Mouse (Mus musculus) T-cell, adult 2 months (primary cell): Measurements from ENCODE around the gene Adgrv1.

ENCODE experiments used
- DNase-seq: peaks from one replicate; pipeline ENCODE4 v3.0.0; 2022; ENCODE audit warnings: low spot score

Gene Adgrv1

DNA sequence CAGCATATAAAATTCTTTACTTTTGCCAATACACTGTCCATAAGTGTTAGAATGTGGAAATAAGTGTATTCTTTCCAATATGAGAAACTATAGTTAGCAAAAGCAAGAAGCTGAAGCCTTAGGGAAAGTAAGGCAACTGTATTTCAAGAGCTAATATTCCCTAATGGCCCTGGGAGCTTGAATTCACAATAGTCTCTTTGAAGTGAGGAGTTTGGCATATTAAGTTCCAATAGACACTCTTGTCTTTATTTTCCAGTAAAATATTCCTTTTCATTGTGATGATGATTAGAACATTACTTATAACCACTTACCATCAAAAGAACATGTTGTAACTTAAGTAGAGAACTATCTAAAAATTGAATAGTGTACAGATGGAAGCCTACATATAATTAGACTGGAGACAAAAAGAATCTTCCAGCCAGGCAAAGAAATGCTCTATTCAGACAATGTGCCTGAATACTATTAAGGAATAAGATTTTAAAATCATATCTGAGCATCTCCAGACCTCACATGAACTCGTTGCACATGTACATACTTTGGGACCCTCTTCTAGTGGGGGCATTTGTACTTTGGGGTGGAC lies 225.0 kb downstream of the Adgrv1 start:
- DNase-seq: no peak

DNA sequence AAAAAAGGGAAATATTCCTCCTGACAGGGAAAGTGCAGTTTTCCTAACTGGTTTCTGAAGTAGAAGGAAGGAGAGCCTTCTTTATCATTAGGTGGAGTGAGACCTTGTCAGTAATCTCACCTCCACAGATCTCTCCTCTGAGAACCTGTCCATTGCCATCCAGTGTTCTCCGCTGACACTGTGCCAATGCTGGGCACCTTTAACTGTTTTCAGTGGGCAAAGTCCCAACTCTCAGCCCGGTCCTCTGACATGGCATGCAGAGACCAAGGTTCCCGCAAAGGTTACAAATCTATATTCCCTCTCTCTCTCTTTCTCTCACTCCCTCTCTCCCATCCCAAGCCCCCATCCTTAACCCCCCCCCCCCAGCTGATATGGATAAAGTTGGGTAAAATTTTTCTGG lies 230.1 kb downstream of the Adgrv1 start:
- DNase-seq: no peak

GRCm38 (mm10) chr13:81402191-81402590 lies 230.8 kb downstream of the Adgrv1 start:
- no peak for DNase-seq

GRCm38 (mm10) chr13:81401742-81402141 lies 231.2 kb downstream of the Adgrv1 start:
- no peak for DNase-seq

- no peak for DNase-seq
Observed at GRCm38 (mm10) chr13:81385597-81386362, 247.2 kb downstream of the Adgrv1 start.

DNA sequence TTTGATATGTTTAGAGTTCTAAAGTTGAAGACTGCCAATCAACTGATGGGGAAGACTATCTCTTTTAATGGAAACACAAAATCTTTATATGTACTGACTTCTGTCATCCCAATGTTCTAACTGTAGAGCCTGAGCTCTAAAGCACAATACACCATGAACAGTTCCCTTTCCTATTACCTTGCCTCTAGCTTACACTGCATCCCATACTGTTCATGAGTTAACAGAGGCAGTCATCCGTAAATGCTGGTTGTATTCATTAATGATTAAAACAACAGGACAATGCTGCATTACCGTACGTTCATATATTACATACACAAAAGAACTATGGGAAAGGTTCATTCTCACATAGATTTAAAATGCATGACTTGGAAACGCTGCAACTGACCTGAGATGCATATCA lies 251.1 kb downstream of the Adgrv1 start:
- no peak for DNase-seq

- no peak for DNase-seq
Observed at GRCm38 (mm10) chr13:81370801-81371456, 262.0 kb downstream of the Adgrv1 start.

DNA sequence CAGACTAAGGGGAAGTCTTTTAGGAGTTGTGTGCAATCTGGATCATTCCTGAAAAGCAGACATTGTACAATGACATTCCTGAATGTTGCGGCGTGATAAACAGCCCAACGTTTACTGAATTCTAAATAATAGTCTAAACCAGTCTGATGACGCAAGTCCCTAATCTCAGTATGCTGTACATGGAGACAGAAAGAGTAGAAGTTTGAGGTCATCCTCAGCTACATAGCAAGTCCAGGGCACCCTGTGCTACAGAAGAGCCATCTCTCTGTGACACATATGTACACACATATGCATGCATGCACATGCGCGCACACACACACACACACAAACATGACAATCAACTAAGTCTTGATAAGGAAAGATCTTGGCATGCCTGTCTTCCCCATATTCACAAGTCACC lies 262.8 kb downstream of the Adgrv1 start:
- no peak for DNase-seq

DNA sequence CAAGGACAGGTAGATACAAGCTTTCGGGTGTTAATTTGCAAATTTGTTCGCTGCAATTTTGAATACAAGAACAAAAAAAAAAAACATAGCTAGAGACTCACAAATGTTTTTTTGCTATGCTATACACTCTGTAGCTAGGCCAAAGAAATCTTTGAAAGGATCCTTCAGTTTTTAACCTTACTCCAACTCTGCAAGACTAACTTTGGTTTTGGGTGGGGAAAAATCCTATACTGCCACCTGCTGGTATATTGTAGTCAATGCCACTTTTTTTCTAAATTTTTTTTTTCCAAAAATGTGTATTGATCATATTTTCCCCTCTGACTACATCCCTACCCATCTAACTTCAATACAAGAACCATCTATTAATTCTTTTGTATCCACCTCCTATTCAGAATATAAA lies 263.4 kb downstream of the Adgrv1 start:
- peak; percentile 2 for DNase-seq

DNA sequence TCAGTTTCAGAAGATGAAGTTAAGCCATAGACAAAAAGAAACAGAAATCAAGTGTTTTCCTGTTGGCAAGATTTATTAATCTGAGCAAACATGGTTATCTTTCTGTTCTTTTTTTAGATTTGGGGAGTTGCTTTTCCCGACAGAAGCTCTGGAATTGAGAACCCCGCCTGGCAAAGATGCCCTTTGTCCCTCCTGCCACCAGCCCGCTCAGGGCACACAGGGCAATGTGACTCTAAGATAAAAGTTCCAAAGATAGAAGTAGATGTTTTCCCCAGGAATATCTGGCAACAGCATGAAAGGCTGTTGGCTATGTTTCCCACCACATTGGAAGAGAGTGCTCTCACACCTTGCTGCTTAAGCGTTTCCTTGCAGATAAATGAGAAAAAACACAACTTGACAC lies 264.0 kb downstream of the Adgrv1 start:
- no peak for DNase-seq

- DNase-seq: no peak
Observed at GRCm38 (mm10) chr13:81367681-81368376, 265.1 kb downstream of the Adgrv1 start.

- no peak for DNase-seq
Observed at GRCm38 (mm10) chr13:81360338-81360737, 272.6 kb downstream of the Adgrv1 start.

- no peak for DNase-seq
Observed at GRCm38 (mm10) chr13:81358766-81359165, 274.2 kb downstream of the Adgrv1 start.

DNA sequence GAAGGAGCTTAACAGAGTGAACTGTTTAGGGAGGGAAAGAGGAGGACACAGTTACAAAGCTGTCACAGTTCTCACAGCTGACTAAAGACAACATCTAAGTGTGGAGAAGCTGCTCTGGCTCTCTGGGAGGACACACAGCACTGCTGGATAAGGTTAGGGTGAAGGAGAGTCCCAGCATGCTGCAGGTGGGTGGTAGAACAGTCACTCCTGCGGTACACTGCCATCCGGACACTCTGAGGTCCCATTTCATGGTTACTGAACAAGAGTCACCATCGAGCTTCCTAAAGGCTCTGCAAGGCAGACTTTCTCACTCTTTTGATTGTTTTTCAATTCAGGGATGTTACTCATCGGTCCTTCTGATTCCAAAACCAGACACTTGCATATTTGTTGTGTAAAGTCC lies 274.6 kb downstream of the Adgrv1 start:
- DNase-seq: no peak

DNA sequence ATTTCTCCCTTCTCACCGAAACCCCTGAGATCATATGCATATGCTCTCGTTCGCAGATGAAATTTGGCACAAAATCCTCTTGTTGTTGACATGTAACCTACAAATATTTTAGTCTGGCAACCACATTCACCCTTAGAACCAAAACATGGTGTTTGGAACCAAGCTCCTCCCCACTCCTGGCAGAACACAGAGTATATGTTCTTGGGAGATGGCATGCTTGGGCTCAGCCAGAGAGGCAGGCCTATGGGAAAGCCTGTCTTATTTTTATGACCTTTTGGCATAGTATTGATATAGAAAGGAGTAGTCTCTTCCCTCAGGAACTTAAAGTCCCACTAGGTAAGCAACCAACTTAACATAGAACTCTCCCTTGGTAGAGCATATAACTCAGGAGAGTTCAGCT lies 275.7 kb downstream of the Adgrv1 start:
- no peak for DNase-seq

GRCm38 (mm10) chr13:81354587-81354986 lies 278.4 kb downstream of the Adgrv1 start:
- no peak for DNase-seq

DNA sequence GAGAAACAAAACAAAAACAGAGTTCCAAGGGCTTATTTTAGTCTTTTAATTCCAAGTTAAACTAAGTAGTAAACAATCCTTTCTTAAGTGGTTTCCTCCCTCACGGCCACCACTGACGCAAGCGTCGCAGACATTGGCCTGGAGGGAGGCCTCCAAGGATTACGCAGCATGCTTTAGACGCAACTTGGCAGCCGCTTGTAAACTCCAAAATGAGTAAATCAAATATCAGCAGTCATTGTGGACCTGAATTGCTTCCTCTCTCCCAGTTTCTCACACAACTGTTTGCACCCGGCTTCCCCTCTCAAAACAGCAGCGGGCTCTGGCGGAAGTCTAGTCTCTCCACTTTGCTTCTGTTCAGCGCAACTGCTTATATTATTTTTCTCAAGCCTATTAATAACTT lies 280.7 kb downstream of the Adgrv1 start:
- peak; percentile 39 for DNase-seq

DNA sequence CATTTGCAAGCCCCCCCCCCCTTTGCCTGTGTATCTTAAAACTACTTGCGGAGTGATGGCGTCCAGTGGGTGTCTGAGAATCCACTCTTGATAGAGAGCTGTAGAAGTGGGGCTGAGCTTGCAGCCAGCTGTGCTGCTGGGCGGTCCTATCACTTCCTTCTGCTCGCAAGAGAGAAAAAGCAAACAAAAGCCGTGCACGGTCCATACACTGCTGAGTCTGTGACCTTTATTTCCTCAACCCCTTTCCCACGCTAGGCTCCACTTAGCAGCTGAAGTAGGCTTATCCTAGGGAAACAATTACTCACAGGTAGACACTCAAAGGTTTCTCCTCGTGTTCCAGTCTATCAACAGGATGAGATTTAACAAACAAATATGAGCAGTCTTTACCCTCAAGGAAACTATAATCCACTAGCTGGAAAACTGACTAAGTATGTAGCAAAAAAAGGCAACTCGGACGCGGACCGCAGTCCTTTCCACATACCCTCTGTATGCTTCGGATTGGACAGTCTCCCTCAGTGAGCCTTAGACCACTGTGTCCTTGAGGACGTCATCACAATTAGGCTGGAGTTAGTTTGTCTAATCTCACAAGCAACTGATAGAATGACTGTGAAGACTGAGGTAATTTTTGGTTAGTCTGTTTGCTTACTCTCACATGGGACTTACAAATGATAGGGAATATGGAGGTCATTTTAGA lies 281.3 kb downstream of the Adgrv1 start:
- DNase-seq: peak; percentile 27

DNA sequence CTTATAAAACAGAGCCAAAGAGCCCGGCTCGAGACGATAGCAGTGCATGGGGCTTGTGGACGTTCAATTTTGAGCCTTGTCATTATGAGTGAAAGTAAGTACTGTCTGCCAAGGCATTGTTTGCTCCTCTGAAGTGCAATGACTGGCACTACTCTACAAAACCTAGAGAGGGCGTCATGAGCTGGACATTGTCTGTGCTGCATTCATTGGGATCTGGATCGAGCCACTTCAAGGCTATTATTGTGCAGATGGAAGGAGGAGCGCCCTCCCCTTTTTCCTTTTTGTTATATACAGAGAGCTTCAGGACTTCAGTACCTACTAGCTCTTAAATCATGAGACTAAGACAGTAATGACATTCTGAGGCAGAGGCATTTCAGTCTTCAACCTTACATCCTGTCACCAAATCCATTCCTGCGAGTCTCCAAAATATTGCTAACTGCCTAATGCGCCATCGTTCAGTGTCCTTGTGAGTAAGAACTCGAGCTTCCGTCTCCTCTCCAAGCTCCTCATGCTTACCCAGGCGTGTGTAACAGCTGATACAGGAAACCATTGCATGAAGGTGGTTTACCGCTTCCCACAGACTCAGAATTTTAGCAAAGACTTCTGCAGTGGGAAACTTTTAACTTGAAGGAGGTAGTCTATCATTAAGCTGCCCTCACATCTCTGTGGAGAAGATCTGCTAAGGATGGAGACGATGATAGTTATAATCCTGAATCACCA lies 285.5 kb downstream of the Adgrv1 start:
- DNase-seq: peak; percentile 44

DNA sequence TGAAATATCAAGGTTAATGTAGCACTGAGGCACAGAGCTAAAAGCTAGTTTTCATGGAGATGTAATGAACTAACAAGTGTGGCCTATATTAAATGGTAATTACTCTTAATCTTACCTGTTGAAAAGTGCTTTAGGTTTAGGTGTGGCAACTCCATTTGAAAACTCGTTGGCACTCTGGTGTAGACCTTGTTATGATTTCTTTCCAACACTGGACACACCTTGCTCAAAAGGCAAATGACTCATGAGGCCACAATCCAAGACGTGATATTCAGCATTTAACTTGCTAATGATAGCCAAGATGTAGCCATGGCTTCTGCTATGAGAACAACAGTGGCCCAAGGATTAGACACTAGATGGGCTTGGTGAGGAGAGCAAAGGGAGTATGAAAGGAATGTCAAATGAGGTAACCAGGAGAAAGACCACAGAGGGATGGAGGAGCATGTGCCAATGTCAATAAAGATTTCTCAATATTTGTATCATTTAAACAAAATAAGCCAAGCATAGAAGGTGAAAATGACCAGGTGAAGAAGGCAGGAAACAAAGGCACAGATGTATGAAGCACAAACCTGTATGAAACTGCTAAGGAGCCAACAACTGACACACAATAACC lies 289.9 kb downstream of the Adgrv1 start:
- DNase-seq: no peak

- DNase-seq: no peak
Observed at GRCm38 (mm10) chr13:81335241-81335640, 297.7 kb downstream of the Adgrv1 start.
